Mouse (Mus musculus): ENCODE measurements around the gene Nudt4.

GRCm38 (mm10) chr10:95504341-95504740, 59.6 kb downstream of the Nudt4 start:
- no peak for TF ChIP-seq ZC3H11A (IDR thresholded peaks at IDR 0.05; ENCODE audit: borderline replicate concordance, low read depth, low read length)
- TF ChIP-seq HCFC1 (IDR thresholded peaks at IDR 0.05; ENCODE audit: borderline replicate concordance, insufficient read depth, low read length), result no peak
- no peak for TF ChIP-seq CHD2 (IDR thresholded peaks at IDR 0.05; ENCODE audit: low read depth, low read length)
